Mouse (Mus musculus): ENCODE results near the gene Chchd6.

Gene Chchd6

DNA sequence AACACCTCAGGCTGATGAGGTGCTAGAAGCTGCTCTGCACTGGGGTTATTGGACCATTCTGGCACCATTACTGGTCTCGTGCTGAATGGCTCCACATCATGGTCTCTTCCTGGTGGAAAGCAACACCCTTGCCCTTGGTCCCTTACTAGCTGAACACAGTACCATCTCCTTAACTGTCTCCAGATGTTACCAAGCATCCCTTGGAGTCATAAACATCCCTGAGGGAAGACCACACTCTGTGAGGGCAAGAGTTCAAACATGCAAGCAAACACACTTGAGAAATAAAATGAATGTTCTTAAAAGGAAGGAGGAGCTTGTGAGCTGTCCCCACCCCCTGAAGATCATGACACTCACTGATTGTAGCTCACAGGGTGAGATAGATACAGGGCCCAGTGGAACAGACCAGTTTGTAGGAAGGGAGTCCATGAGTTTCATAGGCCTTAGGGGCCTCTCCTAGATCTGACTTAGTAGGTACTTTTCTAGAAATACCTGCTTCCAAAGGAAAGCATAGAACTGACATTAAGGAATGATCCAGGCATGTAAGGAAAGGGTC, 139.0 kb downstream of the Chchd6 start:
- no peak for DNase-seq (ENCODE audit: inconsistent age in 2 of 2, low spot score in 1 of 2)

DNA sequence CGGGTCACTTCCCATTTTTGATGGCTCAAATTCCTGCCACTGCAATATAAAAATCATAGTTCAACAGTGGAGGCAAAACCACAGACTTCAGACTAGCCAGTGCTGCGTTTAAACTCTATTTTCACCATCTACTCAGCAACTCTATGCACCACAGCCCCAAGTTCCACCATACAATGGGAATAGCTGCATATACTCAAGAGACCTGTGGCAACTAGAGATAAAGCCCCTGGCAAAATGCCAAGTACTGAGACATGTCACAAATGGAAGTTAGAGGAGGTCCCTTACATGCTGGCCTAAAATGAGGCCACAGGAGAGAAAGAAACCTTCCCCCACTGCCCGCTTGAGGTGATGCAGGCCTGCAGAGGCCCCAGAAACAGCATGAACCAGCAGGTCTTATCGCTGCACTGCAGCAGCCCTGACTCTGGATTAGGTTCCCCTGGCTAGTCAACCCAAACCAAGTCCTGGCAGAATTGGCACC, 139.9 kb downstream of the Chchd6 start:
- peak in 1 of 2 experiments; percentile 49 for DNase-seq (ENCODE audit: inconsistent age in 2 of 2, low spot score in 1 of 2)

DNA sequence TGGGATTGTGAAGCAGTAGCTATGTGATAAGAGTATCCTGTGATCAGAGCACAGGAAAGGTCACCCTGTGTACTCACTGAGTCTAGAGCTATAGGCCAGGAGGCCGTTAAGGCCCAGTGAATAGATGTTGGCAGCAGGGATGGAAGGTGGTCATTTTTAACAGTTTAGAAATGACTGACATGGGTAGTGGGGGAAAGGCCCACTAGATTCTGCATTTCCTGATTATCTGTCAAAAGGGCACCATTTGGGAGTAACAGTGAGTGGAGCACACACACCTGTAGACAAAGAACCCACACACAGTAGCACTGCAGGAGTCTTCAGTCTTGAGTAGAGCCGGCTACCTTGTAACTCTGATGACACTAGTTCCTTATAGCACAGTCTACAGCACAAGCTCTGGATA, 141.0 kb downstream of the Chchd6 start:
- DNase-seq (ENCODE audit: inconsistent age in 2 of 2, low spot score in 1 of 2), result no peak

DNA sequence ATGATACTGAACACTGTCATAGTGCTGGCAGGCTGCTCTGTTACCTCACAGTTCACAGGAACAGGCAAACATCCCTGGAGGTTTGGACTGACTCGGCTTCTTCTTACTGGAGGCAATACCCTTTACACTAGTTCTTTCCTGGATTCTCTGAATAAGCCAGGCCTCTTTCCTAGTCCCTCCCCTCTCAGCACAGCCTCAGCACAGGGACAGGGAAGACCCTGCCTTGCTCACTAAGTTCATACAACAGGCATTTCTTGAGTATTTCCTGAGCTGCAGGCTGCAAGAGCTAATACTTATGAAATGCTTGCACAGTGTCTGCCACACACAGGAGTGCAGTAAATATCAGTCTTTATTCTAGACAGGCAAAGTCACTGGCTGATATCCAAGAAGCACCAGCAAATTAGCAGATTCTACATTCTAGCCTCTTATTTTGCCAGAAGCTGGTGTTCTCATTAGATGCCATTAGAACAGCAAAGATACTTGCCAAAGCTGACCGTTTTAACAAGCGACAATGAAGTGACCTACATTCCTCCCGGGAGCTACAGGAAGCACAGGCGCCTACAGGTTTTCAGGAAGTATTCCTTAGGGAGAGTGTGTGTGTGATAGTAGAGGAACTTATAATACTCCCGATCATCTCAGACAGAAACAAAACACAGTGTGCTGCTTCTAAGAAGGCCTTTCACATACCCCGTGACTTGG, 142.3 kb downstream of the Chchd6 start:
- DNase-seq (ENCODE audit: inconsistent age in 2 of 2, low spot score in 1 of 2), result peak; percentile 13 to 49

DNA sequence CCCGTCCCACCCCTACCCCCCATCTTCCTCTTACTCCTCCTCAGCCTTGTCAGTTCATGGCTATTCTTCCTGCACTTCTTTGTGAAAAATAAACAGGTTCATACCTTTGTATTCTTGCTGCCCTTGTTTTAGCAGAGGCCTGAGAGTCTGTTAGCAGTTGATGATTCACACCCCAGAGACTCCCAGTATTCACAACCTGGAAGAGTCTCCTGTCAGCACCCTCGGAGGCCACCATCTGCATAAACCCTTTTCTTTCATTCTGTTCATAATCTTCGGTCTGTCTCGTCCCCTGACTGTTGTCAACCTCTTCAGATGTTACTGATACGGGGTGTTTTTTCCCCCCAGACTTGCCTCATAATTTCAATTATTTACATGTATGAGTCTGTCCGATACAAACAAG, 143.1 kb downstream of the Chchd6 start:
- peak in 1 of 2 experiments; percentile 32 for DNase-seq (ENCODE audit: inconsistent age in 2 of 2, low spot score in 1 of 2)

DNA sequence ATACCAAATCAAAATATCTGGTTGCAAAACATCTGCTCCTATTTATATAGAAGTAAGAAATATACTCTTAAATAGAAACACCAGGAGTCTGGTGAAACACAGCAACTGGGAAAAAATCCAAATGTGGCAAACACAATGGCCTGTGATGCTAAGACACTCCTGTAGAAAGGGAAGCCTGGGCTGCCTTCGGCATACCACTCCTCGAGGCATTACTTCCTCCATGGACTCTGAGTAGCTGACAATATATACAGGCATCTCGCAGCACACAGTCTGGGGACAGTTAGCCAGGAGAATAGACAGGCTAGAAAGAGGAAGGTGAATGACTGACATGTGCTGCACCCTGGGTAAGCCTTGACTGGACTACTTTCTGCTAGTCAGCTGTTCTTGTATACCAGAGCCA, 146.7 kb downstream of the Chchd6 start:
- peak in 1 of 2 experiments; percentile 33 for DNase-seq (ENCODE audit: inconsistent age in 2 of 2, low spot score in 1 of 2)

DNA sequence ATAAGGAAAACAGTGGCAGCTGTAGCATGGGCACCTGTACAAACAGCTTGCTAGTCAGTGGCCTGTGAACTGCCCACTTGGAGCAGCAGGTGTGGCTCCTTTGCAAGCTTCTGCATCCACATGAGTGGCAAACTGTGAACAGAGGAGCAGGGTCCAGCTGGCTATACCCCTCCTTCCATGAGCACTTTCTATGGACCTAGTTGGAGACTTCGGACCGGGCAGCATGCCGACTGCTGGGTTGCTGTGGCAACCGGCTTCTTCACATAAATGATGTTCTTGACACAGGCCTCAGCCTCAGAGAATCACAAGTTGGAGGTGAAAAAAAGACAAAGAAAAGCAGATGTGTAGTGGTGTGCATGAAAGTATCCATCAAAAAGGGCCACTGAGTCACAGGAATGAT, 154.8 kb downstream of the Chchd6 start:
- no peak for DNase-seq (ENCODE audit: inconsistent age in 2 of 2, low spot score in 1 of 2)

DNA sequence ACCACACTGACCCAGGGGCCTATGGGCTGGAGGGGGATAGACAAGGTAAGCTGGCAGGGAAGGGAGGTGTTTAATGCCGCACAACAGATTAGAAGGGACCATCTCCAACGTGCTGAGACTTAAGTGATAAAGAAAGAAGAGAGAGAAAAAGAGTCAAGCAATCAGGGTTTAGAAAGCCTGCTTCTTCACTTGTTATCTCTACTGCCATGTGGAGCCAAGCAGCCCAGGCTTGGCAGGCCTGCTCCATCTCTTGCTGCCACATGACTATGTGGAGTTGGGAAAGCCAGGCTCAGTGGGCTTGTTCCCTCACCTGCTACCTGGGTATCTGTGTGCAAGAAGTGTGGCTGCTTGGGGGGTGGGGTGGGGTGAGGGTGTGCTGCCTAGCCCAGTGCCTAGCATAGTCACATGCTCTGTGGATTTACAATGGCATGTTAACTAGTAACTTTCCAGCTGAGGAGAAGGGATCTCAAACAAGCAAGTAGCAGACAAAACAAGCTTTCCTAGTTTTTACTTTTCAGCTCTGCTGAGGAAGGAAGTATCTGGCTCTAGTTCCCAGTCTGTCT, 163.5 kb downstream of the Chchd6 start:
- DNase-seq (ENCODE audit: inconsistent age in 2 of 2, low spot score in 1 of 2), result no peak

DNA sequence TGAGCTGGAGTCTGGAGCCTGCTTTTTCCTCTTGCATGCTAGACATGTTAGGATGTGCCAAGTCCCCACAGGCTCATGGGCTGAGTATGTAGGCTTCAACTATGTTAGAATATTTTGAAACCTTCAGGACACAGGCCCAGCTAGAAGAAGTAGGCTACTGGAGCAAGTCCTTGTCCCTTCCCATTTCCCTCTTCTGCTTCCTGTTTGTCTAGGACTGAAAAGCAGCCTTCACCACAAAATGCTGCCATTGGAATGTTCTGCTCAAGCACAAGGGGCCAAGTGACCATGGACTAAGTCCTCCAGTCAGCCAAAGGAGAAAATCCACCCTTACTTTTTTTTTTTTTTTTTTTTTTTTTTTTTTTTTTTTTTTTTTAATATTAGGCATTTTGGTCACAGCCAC, 164.7 kb downstream of the Chchd6 start:
- no peak for DNase-seq (ENCODE audit: inconsistent age in 2 of 2, low spot score in 1 of 2)

DNA sequence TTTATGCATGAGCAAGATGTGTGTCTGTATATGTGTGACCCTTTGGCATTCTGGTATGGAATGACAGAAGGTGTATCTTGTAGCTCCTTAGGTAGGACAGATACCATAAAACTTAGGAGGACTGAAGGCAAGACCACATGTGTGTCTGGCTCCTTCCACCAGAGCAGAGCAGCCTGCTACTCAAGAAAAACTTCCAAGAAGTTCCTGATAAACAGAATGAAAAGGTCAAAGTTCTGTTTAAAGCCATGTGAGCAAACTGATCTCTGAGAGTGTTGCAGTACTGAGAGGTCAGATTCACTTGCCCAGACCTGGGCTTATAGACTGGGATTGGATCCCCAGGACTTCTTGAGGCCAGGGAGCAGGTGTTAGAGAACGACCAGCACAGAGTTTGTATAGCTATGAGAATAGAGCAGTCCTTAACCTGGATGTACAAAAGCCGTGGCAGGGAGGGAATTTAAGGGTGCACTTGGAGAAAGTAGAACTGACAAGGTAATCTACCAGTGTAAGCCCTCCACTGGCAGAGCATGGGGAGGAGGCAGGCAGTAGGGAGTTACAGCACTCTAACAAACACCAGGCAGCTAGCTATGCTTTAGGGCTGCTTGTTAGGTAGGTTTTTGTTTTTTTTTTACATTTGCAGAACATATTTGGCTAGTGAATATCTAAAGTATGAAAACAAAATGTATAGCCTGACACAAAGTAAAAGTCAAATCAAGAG, 166.6 kb downstream of the Chchd6 start:
- no peak for DNase-seq (ENCODE audit: inconsistent age in 2 of 2, low spot score in 1 of 2)

DNA sequence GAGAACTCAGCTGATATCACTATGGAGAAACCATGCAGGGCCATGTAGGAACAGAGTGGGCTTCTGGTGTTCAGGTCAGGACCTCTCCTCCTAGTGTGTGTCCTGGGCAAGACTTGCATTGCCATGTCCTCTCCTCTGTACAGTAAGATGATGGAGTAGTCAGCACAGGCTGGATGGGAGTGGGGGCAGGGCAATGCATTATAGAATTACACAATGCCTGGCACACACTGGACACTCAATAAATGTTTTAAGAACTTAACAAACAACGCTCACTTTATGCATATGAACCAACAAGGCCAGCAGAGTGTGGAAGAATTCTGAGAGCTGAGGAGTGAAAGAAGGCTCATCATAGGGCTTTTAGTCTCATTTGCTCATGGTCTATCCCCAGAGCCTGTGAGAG, 171.0 kb downstream of the Chchd6 start:
- DNase-seq (ENCODE audit: inconsistent age in 2 of 2, low spot score in 1 of 2), result no peak

DNA sequence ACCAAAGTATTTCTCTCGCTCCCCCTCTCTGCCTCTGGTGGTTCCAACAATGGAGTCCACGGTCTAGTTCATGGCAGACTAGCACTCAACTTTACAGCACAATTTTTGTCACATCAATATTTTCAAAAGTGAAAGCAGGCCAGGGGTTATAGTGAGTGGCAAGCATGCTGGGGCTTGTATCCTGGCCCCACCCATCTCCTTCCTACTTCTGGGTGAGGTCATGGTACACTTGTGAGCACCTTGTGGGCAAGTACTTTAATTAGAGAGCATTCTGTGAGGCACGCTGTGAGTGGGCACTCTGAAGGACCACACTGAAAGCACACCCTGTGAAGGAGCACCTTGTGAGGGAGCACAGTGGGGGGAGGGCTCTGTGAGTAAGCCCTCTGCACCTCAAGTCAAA, 172.8 kb downstream of the Chchd6 start:
- DNase-seq (ENCODE audit: inconsistent age in 2 of 2, low spot score in 1 of 2), result no peak

DNA sequence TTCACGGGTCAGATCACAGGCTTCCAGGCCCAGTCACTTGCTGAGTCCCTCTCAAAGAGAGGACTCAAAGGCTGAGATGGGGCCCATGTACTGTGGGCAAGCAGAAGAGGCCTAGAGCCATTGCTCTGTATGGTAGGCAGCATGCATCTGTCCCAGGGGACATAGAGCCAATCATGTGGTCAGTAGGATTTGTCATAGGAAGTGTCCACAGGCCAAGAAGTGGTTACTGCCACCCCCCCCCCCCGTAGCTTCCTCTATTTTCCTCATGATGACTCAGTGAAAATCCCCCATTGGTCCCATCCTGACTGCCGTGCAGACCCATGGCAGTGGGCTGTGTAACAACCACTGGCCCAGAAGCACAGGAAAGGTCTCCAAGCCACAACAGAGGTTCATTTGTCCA, 173.5 kb downstream of the Chchd6 start:
- no peak for DNase-seq (ENCODE audit: inconsistent age in 2 of 2, low spot score in 1 of 2)

DNA sequence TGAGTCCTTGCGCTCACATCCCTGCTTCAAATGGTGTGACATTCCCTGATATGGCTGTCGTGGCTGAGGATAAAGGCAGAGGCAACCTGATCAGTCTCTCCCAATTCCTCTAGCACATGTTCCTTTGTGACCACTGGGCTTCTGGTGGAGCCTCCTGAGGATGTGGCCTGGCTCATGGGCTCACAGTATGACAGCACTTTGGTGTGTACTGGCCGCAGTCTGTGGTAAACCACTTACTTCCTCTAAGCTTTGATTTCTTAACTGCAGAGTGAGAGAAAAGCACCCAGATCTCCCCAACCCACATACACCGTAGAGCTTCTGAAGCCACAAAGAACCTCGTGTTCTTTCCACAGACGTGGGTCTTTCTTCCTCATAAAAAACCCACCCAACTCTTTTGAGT, 173.9 kb downstream of the Chchd6 start:
- DNase-seq (ENCODE audit: inconsistent age in 2 of 2, low spot score in 1 of 2), result peak in 1 of 2 experiments; percentile 36

DNA sequence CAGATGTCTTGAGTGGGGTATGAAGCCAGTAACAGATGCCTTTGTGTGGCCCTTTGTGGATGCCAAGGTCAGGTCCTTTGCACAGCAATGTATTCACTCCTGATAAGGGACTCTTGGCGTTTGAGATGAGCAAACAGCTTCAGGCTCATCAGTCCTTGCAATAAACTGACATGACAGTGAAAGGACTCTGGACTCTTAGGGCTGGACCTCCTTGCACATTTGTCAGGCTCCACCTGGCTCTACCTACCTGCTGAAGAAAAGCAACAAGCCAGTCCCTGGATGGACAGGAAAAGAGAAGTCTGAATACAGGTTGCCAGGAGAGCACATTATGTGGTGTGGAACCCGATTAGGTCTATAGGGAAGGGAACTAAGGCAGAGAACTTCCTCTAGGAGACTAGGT, 174.7 kb downstream of the Chchd6 start:
- peak in 1 of 2 experiments; percentile 43 for DNase-seq (ENCODE audit: inconsistent age in 2 of 2, low spot score in 1 of 2)

DNA sequence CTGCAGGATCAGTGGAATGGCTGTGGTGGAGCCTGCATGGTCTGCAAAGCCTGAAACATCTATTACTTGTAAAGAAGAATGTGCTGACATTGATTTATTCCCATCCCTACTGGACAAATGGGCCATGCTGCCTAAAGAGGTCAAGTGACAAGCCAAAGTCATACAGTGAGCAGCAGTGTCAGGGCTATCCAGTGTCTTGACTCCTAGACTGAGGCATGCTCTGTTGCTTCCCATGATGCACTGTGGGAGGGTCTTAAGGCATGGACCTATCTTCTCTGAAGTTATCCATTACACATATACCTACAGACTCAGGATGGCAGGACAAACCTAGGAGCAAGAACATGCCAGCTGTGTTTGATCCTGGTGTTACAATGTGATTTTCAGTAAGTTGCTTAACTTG, 175.3 kb downstream of the Chchd6 start:
- no peak for DNase-seq (ENCODE audit: inconsistent age in 2 of 2, low spot score in 1 of 2)

DNA sequence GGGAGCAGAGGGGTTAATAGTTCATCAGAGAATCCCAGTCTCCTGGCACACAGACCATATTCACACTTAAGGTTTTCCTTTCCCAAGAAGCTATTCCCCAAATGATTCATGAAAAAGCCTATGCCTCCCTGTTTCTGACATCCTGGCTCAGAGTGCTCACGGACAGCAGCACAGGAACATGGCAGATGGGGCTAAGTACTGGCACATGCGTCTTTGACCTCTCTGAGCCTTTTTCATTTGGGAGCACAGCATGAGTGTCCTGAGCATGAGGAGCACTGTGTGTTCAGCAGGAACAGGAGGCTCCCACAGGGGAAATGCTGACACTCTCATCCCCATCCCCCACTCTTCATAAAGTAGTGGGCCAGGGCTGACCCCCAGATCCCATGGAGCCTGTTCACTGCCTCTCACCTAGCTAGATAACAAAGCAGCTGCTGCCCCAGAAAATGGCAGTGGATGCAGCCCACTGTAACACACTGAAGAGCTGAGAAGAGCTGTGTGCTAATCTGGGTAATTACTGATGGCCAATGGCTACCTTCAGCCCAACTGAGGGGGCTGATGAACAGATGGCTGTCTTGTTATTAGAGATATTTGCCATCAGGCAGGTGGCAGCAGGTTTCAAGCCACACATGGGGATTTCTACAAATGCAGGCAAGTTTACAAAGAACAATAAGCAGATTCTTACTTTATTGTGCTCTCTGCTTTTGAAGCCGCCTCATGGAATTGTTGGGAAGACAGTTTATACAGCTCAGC, 176.2 kb downstream of the Chchd6 start:
- DNase-seq (ENCODE audit: inconsistent age in 2 of 2, low spot score in 1 of 2), result no peak

DNA sequence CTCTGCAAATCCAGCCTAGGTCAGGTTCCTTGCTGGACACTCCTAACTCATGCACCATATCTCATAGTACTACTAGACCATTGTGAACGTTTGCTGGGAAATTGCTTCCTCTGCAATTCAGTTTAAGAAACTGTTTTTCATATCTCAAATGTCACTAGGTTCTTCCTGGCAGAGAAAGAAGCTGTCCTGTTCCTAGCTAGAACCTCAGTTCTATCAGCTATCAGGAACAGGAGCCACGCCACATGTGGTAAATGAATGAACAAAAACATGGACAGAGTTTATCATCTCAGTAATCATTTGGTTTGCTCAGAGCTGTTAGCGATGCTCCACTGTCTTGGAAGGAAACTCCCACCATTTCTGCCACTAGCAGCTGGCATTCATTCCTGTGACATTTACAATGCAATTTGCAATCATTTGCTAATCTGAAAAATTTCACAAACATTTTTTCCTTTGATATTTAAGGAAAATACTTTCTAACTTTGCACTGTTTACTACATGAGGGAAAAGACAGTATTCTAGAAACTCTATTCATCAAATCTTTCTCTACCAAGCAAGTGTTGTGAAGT, 179.3 kb downstream of the Chchd6 start:
- DNase-seq (ENCODE audit: inconsistent age in 2 of 2, low spot score in 1 of 2), result no peak

DNA sequence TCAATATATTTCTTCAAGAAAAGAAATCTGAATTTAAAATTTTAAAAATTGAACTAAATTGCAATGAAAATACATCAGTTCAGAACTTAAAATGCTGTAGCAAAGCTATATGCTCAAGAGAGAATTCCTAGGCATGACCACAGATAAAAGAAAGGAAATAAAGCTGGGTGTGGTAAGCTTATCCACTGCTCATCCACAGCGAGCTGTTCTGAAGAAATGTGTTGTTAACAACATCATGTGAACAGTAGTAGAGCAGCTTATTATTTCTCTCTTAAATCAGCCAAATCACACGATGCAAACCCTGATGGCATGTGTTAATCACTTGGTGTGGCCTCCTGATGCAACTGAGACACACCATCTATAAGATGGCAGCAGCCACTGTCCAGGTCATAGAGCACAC, 180.4 kb downstream of the Chchd6 start:
- no peak for DNase-seq (ENCODE audit: inconsistent age in 2 of 2, low spot score in 1 of 2)

DNA sequence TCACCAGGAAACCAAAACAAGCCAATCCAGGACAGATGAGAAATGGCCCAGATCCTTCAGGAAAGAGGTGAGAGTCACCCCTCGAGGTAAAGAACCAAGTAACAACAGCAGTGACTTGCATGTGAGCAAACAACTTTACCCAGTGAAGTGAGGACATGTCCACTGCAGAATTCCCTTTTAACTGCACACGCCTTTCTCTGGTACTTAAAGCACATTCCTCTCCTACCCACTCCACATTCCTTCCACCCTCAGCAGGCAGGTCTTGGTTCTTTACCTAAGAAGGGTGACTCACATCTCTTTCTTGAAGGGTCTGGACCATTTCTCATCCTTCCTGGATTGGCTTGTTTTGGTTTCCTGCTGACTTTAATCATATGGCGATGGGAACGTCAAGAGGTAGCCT, 181.3 kb downstream of the Chchd6 start:
- no peak for DNase-seq (ENCODE audit: inconsistent age in 2 of 2, low spot score in 1 of 2)

DNA sequence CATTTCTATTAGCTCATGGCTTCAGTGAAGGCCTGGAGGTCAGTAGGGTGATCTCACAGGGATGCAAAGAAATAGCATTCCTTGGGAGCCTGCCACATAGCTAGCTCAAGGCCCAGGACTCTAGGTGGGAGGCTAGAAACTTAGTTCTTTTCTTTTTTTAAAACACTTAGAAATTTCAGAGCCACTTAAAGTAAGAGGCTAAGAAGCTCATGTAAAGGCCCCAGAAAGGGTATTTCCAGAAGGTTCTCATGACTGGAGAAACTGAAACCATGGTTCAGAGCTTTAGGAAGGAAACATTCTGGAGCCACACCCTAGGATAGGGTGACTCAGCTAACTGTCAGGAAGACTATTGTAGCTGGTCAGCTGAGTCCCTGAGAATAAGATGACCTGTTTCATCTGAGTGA, 182.0 kb downstream of the Chchd6 start:
- peak; percentile 45 to 78 for DNase-seq (ENCODE audit: inconsistent age in 2 of 2, low spot score in 1 of 2)
